Mouse (Mus musculus): ENCODE measurements around the gene Hs3st6.
A peak's percentile ranks its signal among the peaks of the same experiment; 100 is the strongest.

Gene Hs3st6

DNA sequence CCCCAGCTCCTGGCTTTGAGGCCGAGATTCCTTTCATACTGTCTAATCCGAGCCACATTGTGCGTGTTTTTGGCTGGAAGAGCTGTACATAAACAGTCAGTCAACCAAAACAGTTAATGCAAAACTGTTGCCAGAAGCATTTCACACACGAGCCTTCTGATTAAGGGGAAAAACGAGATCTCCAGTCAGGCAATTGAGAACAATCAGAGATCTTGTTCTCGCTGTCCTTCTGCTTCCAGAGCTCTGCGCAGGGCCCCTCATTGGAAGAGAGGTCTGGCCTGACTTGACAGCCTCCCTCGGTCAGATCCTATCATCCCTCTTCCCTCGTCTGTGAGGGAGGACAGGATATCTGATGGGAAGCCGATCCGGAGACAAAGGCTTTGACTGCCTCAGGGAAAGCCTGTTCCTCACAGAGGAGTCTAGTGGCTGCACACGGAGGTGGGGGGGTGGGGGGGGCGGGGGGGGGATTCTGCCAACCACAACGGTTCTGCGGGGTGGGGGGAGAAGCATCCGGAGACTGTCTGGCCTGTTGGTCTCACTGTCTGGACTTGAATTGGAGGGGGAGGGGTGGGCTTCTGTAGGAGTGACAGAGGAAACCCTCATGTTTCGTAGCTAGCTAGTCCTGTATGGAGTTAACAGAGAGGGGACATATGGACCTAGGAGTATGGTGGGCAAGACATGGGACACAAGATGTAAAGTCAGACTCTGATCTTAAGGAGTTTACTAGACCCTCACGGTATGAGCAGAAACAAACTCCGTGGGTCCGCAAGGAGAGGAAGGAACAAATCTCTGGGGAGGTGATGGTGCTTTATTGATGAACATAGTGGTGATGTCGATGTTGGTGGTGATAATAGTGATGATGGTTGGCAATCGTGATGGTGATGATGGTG is 12.5 kb downstream of the Hs3st6 start:
- no peak for DNase-seq (ENCODE audit: extremely low read depth, low read depth)

DNA sequence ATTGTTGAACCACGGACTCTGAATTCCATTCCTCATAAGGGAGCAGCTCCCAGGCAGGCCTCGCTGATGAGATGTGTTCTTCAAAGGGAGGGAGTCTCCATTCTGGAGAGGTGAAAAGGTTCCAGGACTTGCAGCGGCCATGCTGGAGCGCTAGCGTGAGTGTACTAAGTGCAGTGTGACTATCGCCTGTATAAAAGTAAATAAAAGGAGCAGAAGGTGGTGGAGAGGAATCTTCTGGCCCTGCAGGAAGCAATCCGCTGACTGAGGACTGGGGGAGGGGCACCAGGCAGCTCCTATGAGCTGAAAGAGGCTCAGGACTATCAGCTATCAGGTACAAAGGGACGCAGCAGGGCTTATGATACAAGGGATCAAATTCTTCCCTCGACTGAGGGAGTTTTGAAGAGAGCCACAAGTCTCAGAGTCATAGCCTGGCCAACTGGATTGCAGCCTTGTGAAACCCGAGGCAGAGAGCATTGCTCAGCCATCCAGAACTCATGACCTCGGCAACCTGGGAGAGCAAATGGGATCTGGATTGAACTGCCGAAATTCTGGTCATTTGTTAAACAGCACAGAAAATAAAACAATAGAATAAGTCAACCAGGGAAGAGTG is 13.6 kb downstream of the Hs3st6 start:
- no peak for DNase-seq (ENCODE audit: extremely low read depth, low read depth)

DNA sequence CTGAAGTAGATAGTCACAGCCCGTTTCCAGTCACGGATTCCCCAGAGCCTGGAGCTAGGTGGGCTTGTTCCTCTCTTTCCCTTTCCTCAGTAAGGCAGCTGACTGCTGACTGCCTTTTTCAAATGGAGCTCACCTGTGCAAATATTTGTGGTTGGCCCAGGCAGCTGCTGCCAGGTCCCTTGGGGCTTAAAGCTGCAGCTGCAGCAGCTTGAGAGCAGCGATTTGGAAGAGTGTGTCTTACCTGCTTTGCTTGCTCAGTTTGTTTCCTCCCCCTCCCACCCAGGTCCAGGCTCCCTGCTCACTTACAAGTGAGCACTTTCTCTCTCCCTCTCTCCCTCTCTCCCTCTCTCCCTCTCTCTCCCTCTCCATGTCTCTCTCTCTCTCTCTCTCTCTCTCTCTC is 16.4 kb downstream of the Hs3st6 start:
- no peak for DNase-seq (ENCODE audit: extremely low read depth, low read depth)

DNA sequence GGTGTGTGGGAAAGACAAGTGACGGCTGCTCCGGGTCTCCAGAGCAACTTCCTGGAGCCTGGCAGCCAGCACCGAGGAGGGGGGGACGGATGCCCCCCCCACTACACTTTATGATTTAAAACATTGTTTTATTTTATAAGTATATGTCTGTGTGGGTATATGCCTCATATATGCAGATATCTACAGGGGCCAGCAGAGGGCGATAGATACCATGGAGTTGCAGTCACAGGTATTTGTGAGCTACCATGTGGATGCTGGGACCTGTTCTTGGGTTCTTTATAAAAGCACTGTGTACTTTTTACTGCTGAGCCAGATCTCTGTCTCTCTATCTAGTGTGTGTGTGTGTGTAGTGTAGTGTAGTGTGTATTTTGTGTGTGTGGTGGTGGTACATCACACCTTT is 20.5 kb downstream of the Hs3st6 start:
- DNase-seq (ENCODE audit: extremely low read depth, low read depth), result no peak

DNA sequence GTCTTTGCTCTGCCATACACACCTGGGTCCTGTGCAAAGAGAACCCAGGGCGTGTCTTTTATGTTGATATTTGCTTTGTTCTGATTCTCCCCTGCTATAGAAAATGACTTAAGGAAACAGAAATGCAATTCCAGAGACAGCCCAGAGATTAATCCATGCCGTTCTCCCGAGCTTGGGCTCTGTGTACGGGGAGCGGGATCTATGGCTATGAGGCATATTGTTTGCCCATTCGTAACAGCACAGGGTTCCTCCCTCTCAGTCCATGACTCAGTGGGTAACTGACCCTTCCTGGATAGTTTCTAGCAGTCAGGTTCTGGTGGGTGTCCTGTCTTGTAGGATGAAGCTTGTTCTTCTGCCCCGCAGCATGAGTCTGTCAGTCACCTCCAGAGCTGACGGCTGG is 22.4 kb downstream of the Hs3st6 start:
- DNase-seq (ENCODE audit: extremely low read depth, low read depth), result no peak

DNA sequence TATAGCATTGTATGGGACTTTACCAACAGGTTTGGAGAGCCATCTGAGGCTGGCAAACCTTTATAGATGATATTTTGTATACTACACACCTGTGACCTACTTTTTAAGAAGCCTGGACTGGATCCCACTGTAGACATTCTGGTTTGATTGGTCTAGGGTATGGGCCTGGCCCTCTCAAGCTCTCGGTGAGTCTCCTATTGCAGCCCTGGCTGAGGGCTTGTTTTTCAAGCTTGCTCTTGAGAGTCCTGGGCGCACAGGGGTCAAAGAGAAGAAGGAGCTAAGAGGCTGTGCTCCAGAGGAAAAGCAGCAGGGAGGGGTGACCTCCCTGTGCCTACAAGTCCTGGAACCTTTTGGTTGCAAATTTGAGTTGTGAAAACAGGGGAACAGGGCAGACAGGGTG is 24.3 kb downstream of the Hs3st6 start:
- DNase-seq (ENCODE audit: extremely low read depth, low read depth), result no peak

DNA sequence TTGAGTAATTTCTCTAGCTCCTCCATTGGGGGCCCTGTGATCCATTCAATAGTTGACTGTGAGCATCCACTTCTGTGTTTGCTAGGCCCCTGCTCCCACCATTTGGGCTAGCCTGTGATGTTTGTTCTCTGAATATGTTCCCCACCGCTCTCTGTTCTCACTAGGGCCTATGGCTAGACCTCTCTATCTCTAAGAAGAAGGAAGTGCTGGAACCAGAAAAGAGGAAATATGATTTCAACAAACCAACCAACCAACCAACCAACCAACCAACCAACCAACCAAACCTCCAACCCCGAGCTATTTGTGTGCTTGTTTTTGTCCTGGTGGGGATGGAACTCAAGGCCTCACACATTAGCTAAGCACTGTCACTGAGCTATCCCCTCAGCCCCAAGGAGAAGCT is 28.0 kb downstream of the Hs3st6 start:
- peak; percentile 40 for DNase-seq (ENCODE audit: extremely low read depth, low read depth)

DNA sequence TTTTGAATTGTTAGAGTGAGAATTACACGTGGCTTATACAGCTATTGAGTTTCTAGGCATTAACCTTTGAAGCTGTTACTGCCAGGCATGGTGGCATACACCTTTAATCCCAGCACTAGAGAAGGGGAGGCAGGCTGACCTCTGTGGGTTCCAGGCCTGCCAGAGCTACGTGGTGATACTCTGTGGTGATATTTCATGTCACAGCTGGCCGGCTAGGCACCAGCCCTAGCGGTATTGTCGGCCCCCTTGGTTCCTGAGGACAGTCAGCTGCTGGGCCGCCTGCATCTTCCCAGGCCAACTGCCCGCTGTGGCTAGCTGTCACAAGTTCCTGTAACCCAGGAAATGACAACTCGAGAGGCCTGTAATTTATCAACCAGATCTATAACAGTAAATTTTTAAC is 39.4 kb downstream of the Hs3st6 start:
- no peak for DNase-seq (ENCODE audit: extremely low read depth, low read depth)

DNA sequence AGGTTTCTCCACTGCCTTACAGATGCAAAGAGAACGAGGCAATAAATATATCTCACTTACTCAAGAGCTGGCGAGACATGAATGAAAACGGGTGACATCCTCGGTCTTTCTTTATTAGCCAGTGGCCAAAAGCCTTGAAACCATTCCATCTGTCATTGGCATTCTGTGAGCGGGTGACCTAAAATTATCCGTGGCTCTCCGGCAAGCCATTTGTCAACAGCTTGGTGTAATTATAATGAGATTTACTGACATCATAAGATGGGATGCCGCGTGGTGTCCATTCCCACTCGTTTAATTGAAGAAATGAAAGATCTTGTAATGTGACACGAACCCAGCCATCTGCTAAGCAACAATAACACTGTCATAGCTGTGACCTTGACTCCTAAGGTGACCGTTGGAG is 42.0 kb downstream of the Hs3st6 start:
- DNase-seq (ENCODE audit: extremely low read depth, low read depth), result no peak

DNA sequence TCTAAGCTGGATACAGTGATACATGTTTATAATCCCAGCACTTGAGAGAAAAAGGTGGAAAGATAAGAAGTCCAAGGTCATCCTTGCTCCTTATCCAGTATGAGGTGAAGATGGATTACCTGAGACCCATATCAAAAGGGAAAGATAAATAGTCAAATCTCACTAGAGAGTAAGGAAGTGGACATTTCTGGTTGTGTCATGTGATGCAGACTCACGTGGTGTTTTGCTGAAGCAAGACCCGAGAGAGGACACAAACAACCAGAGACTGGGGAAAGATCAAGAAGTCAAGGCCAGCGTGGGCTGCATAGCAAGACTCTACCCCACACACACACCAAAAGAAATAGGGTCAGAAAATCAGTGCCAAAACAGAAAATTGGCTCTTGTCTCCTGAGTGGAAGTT is 44.2 kb downstream of the Hs3st6 start:
- DNase-seq (ENCODE audit: extremely low read depth, low read depth), result no peak

DNA sequence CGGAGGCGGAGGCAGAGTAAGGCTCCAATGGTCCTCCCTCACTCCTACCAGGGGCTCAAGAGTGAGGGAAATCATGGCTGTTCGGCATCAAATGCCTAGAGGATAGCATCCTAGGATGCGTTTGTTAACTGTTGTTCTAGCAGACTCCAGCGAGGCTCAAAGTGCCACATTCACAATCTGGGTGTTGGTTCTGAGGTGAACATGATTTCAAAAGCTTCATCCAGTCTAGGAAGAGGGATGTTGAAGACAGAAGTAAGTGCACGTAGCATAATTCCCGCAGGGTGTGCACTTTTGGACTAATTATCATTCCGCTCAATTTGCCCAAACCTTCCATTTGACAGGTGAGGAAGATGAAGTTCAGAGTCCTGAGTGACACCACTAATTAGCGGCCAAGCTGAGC is 45.4 kb downstream of the Hs3st6 start:
- peak; percentile 91 for DNase-seq (ENCODE audit: extremely low read depth, low read depth)

DNA sequence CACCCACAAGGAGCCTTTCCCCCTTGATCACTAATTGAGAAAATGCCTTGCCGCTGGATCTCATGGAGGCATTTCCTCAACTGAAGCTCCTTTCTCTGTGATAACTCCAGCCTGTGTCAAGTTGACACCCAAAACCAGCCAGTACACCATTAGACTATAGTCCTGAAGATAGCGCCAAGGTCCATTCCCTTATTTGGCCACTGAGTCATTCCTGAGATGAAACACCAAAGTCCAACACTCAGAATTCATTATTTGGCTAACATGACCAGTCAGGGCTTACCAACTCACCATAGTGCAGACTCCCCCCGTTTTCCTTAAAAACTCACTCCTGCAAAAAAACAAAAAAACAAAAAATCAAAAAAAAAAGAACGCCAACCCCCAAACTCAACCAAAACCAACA is 46.7 kb downstream of the Hs3st6 start:
- no peak for DNase-seq (ENCODE audit: extremely low read depth, low read depth)

DNA sequence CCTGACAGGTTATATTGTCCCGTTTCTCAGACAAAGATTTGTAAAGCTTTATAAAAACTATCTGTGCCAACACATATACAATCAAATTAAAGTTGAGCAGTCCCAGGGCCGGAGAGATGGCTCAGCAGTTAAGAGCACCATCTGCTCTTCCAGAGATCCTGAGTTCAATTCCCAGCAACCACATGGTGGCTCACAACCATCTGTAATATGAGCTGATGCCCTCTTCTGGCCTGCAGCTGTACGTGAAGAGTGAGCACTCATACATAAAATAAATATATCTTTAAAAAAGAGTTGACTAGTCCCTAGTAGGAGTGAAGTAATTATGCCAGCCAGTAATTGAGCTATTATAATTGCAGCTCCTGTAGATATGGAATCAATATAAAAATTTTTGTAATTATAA is 47.7 kb downstream of the Hs3st6 start:
- no peak for DNase-seq (ENCODE audit: extremely low read depth, low read depth)

DNA sequence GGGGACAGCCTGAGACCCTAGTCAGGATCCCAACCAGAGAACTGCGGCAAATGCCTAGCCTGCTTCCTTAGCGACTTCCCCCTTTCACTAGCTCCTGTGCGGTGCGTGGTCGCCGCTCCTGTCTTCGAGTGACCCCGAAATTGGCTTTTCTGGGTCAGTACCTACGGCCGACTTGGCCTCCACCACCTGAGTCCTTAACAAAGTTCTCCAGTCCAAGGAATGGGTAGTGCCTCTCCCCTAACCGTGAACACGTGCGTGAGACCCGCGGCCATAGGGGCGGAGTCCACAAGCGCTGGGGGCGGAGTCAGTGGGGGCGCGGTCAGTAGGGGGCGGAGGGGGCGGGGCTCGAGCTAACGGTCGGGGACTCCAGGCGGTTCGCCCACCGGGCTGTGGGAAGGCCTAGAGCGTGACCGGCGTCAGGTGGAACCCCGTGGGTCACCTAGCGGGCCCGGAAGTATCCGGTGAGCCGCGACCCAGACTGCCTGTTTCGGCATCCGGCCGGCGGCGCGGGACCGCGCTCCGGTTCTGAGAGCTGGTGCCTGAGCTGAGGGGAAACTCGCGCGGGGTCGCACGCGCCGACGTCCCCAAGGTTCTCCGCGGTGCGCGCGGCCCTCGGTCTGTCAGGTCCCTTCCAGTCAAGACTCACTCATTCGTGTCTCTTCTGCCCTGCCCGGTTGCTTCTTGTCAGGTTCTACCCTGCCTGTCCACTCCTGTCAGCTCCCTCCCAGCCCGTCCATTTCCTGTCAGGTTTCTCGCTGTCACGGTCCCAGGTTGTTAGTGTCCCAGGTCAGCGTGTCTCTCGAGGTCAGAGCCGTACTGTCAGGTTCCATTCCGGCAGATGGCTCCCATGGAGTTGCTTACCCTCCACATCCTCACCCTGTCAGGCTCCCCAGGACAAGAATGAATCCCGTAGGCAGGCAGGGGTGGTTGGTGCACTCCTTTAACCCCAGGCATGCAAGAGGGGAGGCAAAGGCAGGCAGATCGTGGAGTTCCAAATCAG is 51.5 kb downstream of the Hs3st6 start, which contains the start of gene Meiob:
Meiob (plus strand) TSS at position 338 of the 1,000 bp plus-strand sequence.
- DNase-seq (ENCODE audit: extremely low read depth, low read depth), result peak; percentile 50
